Mouse (Mus musculus): ENCODE results near the gene Prcd.

- TF ChIP-seq EP300 (IDR thresholded peaks at IDR 0.05; ENCODE audit: low read length): no peak
- no peak for TF ChIP-seq BHLHE40 (IDR thresholded peaks at IDR 0.05; ENCODE audit: low read depth, low read length)
- no peak for TF ChIP-seq POLR2A (IDR thresholded peaks at IDR 0.05; ENCODE audit: low read depth, low read length)
- TF ChIP-seq CTCF (conservative IDR thresholded peaks at IDR 0.05 in 1 of 2, IDR thresholded peaks at IDR 0.05 in 1 of 2; ENCODE audit: low read depth in 2 of 2, low read length in 2 of 2): no peak
- no peak for TF ChIP-seq IRF4 (IDR thresholded peaks at IDR 0.05; ENCODE audit: low read depth, low read length)
- no peak for TF ChIP-seq ZMIZ1 (IDR thresholded peaks at IDR 0.05; ENCODE audit: low read depth, low read length)
- no peak for TF ChIP-seq USF2 (conservative IDR thresholded peaks at IDR 0.05; ENCODE audit: low read depth, low read length)
Observed at GRCm38 (mm10) chr11:116659027-116659621, 5.8 kb downstream of the Prcd start.
